Mouse (Mus musculus) liver, adult 2 months (tissue): Measurements from ENCODE around the gene Clk1.

Experiments used
- CTCF ChIP-seq: fragments of 200-500 bp; IDR thresholded peaks from 2 replicates; pipeline ENCODE4 v1.5.1; 2011; ENCODE audit warnings: low read depth, low read length, control low read depth
- POLR2A ChIP-seq: fragments of 200-500 bp; IDR thresholded peaks from 2 replicates; pipeline ENCODE4 v1.6.1; 2011; ENCODE audit warnings: low read length, control low read depth; ENCODE audit not compliant: insufficient read depth; ENCODE audit errors: extremely low read depth

DNA sequence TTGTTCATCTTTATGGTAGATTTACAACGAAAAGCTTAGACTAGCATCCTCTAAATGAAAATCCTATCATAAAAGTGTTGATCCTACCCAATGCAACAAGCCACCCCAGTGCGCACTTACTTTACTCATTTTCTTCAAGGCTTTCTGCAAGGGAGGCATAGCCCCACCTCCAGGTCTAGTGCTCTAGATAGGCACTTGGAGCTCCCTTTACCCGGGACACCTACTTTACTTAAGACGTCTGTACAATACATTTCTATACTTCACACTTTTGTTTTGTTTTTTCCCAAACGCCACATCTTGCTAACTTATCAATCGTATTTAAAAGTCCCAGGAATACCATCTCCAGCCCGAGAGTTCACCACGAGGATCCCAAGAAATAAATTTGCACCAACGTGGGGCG, 20.8 kb upstream of the Clk1 start:
- TF ChIP-seq POLR2A (no peak), CTCF (no peak)
